Mouse (Mus musculus) heart, embryonic 14.5 days (tissue): ENCODE results near the gene Nars2. TPM values are rescaled to one million over a fixed set of nuclear protein-coding genes. Genes with fewer than 3 reads are reported as not detected.

Source experiments
- ATAC-seq: fragments of 200-750 bp; cut with Nextera tagmentation; 2 replicates; pipeline ENCODE4 v1.8.0; 2017; ENCODE audit warnings: low read depth, moderate TSS enrichment; ENCODE audit not compliant: insufficient number of reproducible peaks, insufficient read depth, low FRiP score
- H3K27ac ChIP-seq, 2 experiments: fragments of 200-500 bp in 1 of 2; fragments of 300-500 bp in 1 of 2; sonication (generic) in 1 of 2; replicated peaks in 1 of 2; 2 replicates each; pipeline ENCODE4 v1.5.1; 2012 to 2014; ENCODE audit warnings: low read depth in 2 of 2, low read length in 2 of 2, control low read depth in 1 of 2, mild to moderate bottlenecking in 1 of 2, mixed read lengths in 1 of 2; ENCODE audit not compliant: control insufficient read depth in 1 of 2, insufficient read depth in 1 of 2
- H3K27me3 ChIP-seq: fragments of 300-500 bp; sonication (generic); 2 replicates; pipeline ENCODE4 v1.6.1; 2014; ENCODE audit warnings: mild to moderate bottlenecking, low read length, control low read depth; ENCODE audit not compliant: control insufficient read depth, insufficient read depth
- H3K36me3 ChIP-seq: fragments of 300-500 bp; sonication (generic); 2 replicates; pipeline ENCODE4 v1.6.1; 2014; ENCODE audit warnings: mild to moderate bottlenecking, control low read depth, low read length, mixed read lengths; ENCODE audit not compliant: control insufficient read depth, insufficient read depth
- H3K4me1 ChIP-seq, 2 experiments: fragments of 200-500 bp in 1 of 2; fragments of 300-500 bp in 1 of 2; sonication (generic) in 1 of 2; 2 replicates each; pipeline ENCODE4 v1.6.1; 2012 to 2014; ENCODE audit warnings: low read length in 2 of 2, control low read depth in 1 of 2, mixed read lengths in 1 of 2; ENCODE audit not compliant: control insufficient read depth in 2 of 2, insufficient read depth in 2 of 2
- H3K4me2 ChIP-seq: fragments of 300-500 bp; sonication (generic); 2 replicates; pipeline ENCODE4 v1.6.1; 2014; ENCODE audit warnings: mild to moderate bottlenecking, low read length
- H3K4me3 ChIP-seq, 2 experiments: fragments of 200-500 bp in 1 of 2; fragments of 300-500 bp in 1 of 2; sonication (generic) in 1 of 2; 2 replicates each; pipeline ENCODE4 v1.5.1; 2012 to 2014; ENCODE audit warnings: low read length in 2 of 2, mild to moderate bottlenecking in 2 of 2, control low read depth in 1 of 2, low read depth in 1 of 2, moderate library complexity in 1 of 2; ENCODE audit not compliant: control insufficient read depth in 1 of 2, insufficient read depth in 1 of 2
- H3K9ac ChIP-seq: fragments of 300-500 bp; sonication (generic); 2 replicates; pipeline ENCODE4 v1.6.1; 2014; ENCODE audit warnings: mild to moderate bottlenecking, low read length
- H3K9me3 ChIP-seq: fragments of 300-500 bp; sonication (generic); 2 replicates; pipeline ENCODE4 v1.6.1; 2016; ENCODE audit warnings: low read length, control low read depth; ENCODE audit not compliant: control insufficient read depth
- WGBS: fragments of 180-500 bp; shearing (Covaris S2); extraction: QIAGEN DNeasy Blood & Tissue Kit; methylation state at CpG from one replicate; pipeline ENCODE4 v1.1.7; 2014; 5-methylcytosine and 5-hydroxymethylcytosine counted together
- polyA plus RNA-seq: library from polyadenylated mRNA; unstranded; fragments of >200 nt; fragmentation: Nextera tagmentation; extraction: Ambion mirVana; gene quantifications from 2 replicates; pipeline ENCODE4 v1.2.1, GENCODE M21; 2014

Nars2 gene
- polyA plus RNA-seq, 1 experiment from 2014 or later: 16.3 TPM

- Histone ChIP-seq H3K9ac (no peak overlapping the region), H3K27ac (peak overlapping the region; percentile 80 to 97), H3K4me1 (peaks cover 7 to 21% of the 10 kb centered on the region in 2 experiments), H3K9me3 (no peaks in the 10 kb centered on the region), H3K4me3 (peak overlapping the region in 1 of 2 experiments; percentile 91; a peak in 2 of 4 replicates), H3K36me3 (no peaks in the 10 kb centered on the region), H3K4me2 (peak overlapping the region; percentile 86), H3K27me3 (no peaks in the 10 kb centered on the region)
- 73% methylated on average over 9 of the region's 9 CpGs for WGBS
- no peak for ATAC-seq
These were observed 132.3 kb downstream of the Nars2 start for GRCm38 (mm10) chr7:97083579-97083978.

DNA sequence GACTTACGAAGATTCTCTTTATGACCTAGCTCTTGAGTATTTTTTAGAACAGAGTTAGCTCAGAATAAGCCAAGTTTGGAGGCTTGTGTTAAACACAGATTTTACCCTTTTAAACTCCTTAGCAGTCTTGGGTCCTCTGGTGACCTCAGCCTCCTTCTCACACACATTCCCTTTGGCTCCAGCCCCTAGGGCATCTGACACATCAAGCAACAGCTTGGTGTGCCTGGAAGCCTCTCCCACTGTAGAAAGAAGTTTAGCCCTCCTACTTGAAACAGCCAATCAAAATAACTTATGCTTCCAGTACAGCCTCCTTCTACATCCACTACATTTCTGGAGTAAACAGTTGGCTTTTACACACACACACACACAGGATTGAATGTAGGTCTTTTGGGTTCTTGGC, 132.9 kb downstream of the Nars2 start:
- no peaks in the 10 kb centered on the region for H3K27me3 ChIP-seq
- no peak for ATAC-seq
- WGBS: 88% methylated on average over 1 of the region's 1 CpGs
- no peak overlapping the region for H3K9ac ChIP-seq
- H3K36me3 ChIP-seq: no peaks in the 10 kb centered on the region
- H3K4me1 ChIP-seq: peaks cover 6 to 21% of the 10 kb centered on the region in 2 experiments
- H3K4me3 ChIP-seq: no peak overlapping the region
- no peak overlapping the region for H3K4me2 ChIP-seq
- H3K27ac ChIP-seq: peak overlapping the region in 1 of 2 experiments; percentile 28; a peak in 1 of 4 replicates
- no peaks in the 10 kb centered on the region for H3K9me3 ChIP-seq

DNA sequence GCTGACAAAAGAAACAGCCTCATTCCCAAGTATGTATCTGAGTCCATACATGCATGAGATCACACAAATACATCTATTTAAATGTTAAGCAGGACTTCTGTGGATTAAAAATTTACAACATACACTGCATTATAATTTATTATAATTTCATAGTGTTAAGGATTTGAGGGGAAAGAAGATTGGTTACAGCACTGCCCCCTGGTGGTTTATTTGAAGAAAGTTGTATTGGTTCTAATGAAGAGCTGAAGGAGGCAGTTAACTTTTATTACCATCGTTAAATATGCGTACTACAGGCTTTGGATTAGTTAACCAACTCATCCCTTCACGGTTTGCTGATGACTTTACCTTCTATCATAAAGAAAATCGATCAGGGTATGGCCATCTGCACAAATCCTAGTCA, 134.0 kb downstream of the Nars2 start:
- Histone ChIP-seq H3K27ac (no peak overlapping the region), H3K4me3 (no peak overlapping the region), H3K9ac (no peak overlapping the region), H3K9me3 (no peaks in the 10 kb centered on the region), H3K4me1 (peaks cover 5 to 21% of the 10 kb centered on the region in 2 experiments), H3K36me3 (no peaks in the 10 kb centered on the region), H3K4me2 (no peak overlapping the region), H3K27me3 (no peaks in the 10 kb centered on the region)
- ATAC-seq: no peak
- WGBS: 19% methylated on average over 4 of the region's 4 CpGs

GRCm38 (mm10) chr7:97094241-97094640, 142.9 kb downstream of the Nars2 start:
- no peaks in the 10 kb centered on the region for H3K9me3 ChIP-seq
- H3K4me2 ChIP-seq: no peak overlapping the region
- 0 out of 4 replicates have a peak, but pooled peaks cover 0 to 4% of the 10 kb centered on the region in 2 experiments for H3K4me1 ChIP-seq
- H3K4me3 ChIP-seq: no peak overlapping the region
- ATAC-seq: no peak
- no peaks in the 10 kb centered on the region for H3K27me3 ChIP-seq
- no peaks in the 10 kb centered on the region for H3K36me3 ChIP-seq
- 68% methylated on average over 3 of the region's 3 CpGs for WGBS
- H3K9ac ChIP-seq: no peak overlapping the region
- H3K27ac ChIP-seq: no peak overlapping the region

DNA sequence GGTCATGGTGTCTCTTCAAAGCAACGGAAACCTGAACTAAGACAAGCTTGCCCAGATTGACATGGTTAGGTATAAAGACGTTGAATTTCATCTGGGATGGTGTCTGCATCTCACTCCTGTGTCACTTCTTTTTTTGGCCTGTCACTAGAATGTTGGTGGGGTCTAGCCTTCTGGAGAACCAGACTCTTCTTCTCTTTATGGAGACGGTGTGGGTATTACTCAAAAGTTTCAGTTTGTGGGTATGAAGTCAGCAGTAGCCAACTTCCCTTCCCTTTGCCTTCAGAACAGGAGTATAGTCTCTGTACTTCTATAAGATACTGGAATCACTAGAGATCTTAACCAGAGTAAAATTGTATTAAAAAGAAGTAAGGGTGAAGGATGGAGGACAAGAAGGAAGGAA, 156.8 kb downstream of the Nars2 start:
- no peak for ATAC-seq
- H3K9ac ChIP-seq: no peak overlapping the region
- WGBS: 91% methylated on average over 3 of the region's 3 CpGs
- no peaks in the 10 kb centered on the region for H3K9me3 ChIP-seq
- H3K27me3 ChIP-seq: no peaks in the 10 kb centered on the region
- H3K36me3 ChIP-seq: no peaks in the 10 kb centered on the region
- H3K4me3 ChIP-seq: no peak overlapping the region
- no peak overlapping the region for H3K4me2 ChIP-seq
- peaks cover 0 to 10% of the 10 kb centered on the region in 2 experiments; a peak in 2 of 4 replicates for H3K4me1 ChIP-seq
- H3K27ac ChIP-seq: no peak overlapping the region

Other genes starting within 250 kb of the Nars2 start
- gene Gab2, start 130.1 kb downstream of the Nars2 start, polyA plus RNA-seq: 6.8 and 8.8 TPM in 2 replicates